Mouse (Mus musculus): Measurements from ENCODE around the gene Ercc6l2.
A peak's percentile ranks its signal among the peaks of the same experiment; 100 is the strongest.
"Not testable (repeated sequence)": the region's sequence is repeated elsewhere in the genome, so short reads cannot be mapped to it uniquely, and the experiment has no call there.

Gene Ercc6l2

GRCm38 (mm10) chr13:63885532-63885949, 70.5 kb downstream of the Ercc6l2 start:
- DNase-seq (ENCODE audit: low spot score): no peak

- DNase-seq (ENCODE audit: low spot score): no peak
These were observed 71.5 kb downstream of the Ercc6l2 start for GRCm38 (mm10) chr13:63886429-63887052.

GRCm38 (mm10) chr13:63900679-63901302, 85.8 kb downstream of the Ercc6l2 start:
- DNase-seq (ENCODE audit: low spot score): no peak

GRCm38 (mm10) chr13:63901303-63901713, 86.3 kb downstream of the Ercc6l2 start:
- DNase-seq (ENCODE audit: low spot score): peak; percentile 33

- DNase-seq (ENCODE audit: low spot score): no peak
These were observed 86.9 kb downstream of the Ercc6l2 start for GRCm38 (mm10) chr13:63901714-63902597.

- no peak for DNase-seq (ENCODE audit: low spot score)
These were observed 91.5 kb downstream of the Ercc6l2 start for GRCm38 (mm10) chr13:63906516-63906915.

GRCm38 (mm10) chr13:63907437-63907836, 92.4 kb downstream of the Ercc6l2 start:
- no peak for DNase-seq (ENCODE audit: low spot score)

- DNase-seq (ENCODE audit: low spot score): no peak
These were observed 95.2 kb downstream of the Ercc6l2 start for GRCm38 (mm10) chr13:63910141-63910804.

GRCm38 (mm10) chr13:63911617-63912016, 96.6 kb downstream of the Ercc6l2 start:
- no peak for DNase-seq (ENCODE audit: low spot score)

GRCm38 (mm10) chr13:63913136-63913535, 98.1 kb downstream of the Ercc6l2 start:
- DNase-seq (ENCODE audit: low spot score): no peak

- DNase-seq (ENCODE audit: low spot score): no peak
These were observed 100.1 kb downstream of the Ercc6l2 start for GRCm38 (mm10) chr13:63915176-63915575.

GRCm38 (mm10) chr13:63915684-63916083, 100.6 kb downstream of the Ercc6l2 start:
- DNase-seq (ENCODE audit: low spot score): no peak

- no peak for DNase-seq (ENCODE audit: low spot score)
These were observed 101.5 kb downstream of the Ercc6l2 start for GRCm38 (mm10) chr13:63916568-63916967.

GRCm38 (mm10) chr13:63917198-63917767, 102.2 kb downstream of the Ercc6l2 start:
- peak; percentile 51 for DNase-seq (ENCODE audit: low spot score)

GRCm38 (mm10) chr13:63917776-63918621, 103.0 kb downstream of the Ercc6l2 start:
- DNase-seq (ENCODE audit: low spot score): no peak

GRCm38 (mm10) chr13:63918733-63919422, 103.8 kb downstream of the Ercc6l2 start:
- DNase-seq (ENCODE audit: low spot score): peak; percentile 70

- not testable (repeated sequence) for DNase-seq (ENCODE audit: low spot score)
These were observed 109.0 kb downstream of the Ercc6l2 start for GRCm38 (mm10) chr13:63924036-63924435.

GRCm38 (mm10) chr13:63927326-63927725, 112.3 kb downstream of the Ercc6l2 start:
- DNase-seq (ENCODE audit: low spot score): no peak

- no peak for DNase-seq (ENCODE audit: low spot score)
These were observed 114.3 kb downstream of the Ercc6l2 start for GRCm38 (mm10) chr13:63929351-63929750.

GRCm38 (mm10) chr13:63929917-63930515, 115.0 kb downstream of the Ercc6l2 start:
- no peak for DNase-seq (ENCODE audit: low spot score)

Measured in left cerebral cortex, adult 11 months (tissue).